Mouse (Mus musculus): ENCODE results near the gene Arid1a. TPM values are rescaled to one million over a fixed set of nuclear protein-coding genes. Genes with fewer than 3 reads are reported as not detected.

Arid1a gene
- total RNA-seq, 2 experiments from 2014 or later = 33.5 to 44.1 TPM

DNA sequence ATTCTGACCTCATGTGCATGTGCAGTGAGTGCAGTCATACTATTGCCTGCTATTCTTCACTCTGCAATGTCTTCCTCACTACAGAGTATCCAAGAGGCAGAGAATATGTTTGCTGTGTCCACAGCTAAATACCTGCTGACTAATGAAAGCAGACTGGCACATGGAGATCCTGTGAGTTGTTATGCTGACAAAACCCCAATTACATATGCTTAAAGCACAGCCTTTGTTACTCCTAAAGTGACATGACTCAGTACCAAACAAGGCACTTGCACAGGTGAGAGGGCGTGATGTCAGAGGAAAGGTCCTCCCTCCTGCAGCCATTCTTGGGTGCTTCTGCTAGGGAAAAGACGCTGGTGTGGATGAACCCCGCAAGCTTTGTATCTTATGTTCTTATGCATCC lies 21.3 kb downstream of the Arid1a start:
- no peak for DNase-seq

- no peak for DNase-seq
Observed at GRCm38 (mm10) chr4:133730122-133730521, 26.4 kb downstream of the Arid1a start.

DNA sequence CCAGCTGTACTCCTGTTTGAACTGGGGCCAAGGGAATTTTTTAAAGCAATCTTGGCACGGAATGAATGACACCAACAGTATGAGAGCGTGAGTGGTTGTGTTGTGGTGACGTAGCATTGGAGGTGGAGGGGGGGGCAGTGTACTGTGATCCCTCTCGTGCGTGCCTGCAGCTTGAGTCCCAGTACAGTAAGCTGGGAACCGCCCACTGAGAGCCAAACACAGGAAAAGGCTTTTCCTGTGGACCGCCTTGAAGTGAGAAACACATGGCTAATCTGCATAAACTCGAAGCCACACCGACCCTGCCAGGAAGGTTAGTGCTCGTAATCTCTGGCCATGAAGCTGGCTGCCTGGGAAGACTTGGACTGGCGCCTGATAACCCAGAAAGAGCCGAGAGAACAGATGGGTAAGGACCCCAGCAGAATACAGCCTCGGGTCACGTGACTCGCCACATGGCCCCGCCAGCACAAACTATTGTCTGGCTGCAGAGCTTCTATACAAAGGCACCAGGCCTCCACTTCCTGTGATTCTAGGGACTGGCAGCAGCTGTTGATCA lies 27.0 kb downstream of the Arid1a start:
- DNase-seq = peak; percentile 78

- no peak for DNase-seq
Observed at GRCm38 (mm10) chr4:133729007-133729406, 27.6 kb downstream of the Arid1a start.

GRCm38 (mm10) chr4:133728256-133728655 lies 28.3 kb downstream of the Arid1a start:
- no peak for DNase-seq

GRCm38 (mm10) chr4:133725706-133726105 lies 30.9 kb downstream of the Arid1a start:
- no peak for DNase-seq

GRCm38 (mm10) chr4:133719791-133720190 lies 36.8 kb downstream of the Arid1a start:
- no peak for DNase-seq

DNA sequence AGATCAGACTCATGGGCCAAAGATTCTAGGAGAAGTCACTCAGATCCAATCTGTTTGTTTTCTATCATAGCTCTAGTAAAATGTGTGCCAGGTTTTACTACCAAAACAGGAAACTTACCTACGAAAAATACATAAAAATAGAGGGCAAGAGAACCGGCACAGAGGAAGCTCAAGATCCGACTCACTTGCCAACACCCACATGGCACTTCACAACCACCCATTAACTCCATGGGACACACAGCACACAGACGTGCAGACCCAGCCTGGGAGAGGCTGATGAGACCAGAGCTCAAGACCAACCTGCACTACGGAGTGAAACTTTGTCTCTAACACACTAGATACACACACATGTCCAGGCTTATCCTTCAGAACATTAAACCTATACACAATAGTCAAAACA lies 43.8 kb downstream of the Arid1a start:
- no peak for DNase-seq

DNA sequence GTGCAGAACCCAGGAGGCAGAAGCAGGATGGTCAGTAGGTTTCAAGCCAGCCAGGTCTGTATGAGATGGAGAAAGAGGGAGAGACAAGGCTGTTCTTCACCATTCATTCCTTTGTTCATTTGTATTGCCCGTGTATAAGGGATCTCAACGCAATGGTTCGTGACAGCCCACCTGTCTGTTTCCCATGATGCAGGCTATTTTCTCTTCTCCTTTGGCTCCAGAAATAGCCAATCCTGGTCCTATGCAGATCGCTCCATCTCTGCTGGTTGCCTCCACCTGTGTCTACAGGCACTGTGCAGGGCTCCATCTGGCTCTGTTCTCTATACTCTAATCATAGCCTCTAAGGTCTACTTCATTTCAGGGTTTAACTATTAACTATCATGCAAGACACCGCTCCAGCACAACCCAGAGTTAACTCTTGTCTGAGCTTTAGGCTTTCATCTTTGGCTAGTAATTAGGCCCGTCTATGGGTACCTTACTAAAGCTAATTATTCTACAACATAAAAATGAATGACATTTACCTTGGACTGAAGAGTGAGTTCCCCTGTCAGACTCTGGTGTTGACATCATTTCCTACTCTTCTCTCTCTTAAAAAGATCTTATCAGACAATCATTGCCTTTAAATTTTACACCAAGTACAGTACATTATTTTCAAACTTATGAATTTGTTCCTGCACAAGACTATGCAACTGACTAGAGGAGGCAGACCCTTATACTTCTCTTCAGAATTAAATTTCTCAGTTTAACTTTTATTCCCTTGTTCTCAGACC lies 45.1 kb downstream of the Arid1a start:
- DNase-seq = no peak

DNA sequence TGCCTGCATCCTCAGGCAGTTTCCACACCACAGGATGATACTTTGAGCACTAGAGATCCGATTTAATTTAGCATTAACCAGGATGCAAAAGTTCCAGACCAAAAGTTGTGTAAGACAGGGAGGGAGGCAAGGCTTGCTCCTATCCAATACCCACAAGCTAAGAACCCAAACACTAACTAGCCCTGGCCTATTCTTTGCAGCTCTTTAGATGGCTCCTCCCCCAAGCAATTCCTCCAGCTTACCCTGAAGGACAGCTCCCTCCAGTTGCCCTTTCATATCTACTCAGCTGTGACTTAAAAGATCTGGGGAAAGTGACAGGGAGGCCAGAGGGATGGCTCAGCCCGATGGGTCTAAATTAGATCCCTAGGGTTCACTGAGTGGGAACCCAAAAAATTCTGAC lies 47.2 kb downstream of the Arid1a start:
- no peak for DNase-seq

DNA sequence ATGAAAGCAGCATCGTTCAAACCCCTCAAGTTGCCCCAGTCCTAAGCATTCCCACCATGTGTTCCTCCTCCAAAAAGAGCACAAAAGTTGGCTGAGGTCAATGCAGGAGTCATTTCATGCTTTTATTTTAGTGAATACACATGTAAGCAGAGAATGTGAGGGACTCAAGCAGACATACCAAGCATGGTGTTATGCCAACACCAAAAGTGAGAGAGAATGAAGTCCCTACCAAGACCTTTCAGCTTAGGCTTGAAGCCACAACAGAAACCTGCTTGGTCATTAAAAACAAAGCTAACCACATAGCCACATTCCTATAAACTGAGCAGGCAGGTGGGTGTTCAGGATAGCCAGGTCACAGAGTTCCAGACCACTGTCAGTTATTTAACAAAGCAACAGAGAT lies 49.1 kb downstream of the Arid1a start:
- no peak for DNase-seq

GRCm38 (mm10) chr4:133706956-133707355 lies 49.6 kb downstream of the Arid1a start:
- DNase-seq = peak; percentile 44

GRCm38 (mm10) chr4:133705062-133705461 lies 51.5 kb downstream of the Arid1a start:
- no peak for DNase-seq

GRCm38 (mm10) chr4:133700905-133701368 lies 55.6 kb downstream of the Arid1a start:
- peak; percentile 56 for DNase-seq

- DNase-seq = no peak
Observed at GRCm38 (mm10) chr4:133695363-133695762, 61.2 kb downstream of the Arid1a start.

GRCm38 (mm10) chr4:133690252-133690651 lies 66.3 kb downstream of the Arid1a start:
- DNase-seq = no peak

GRCm38 (mm10) chr4:133688417-133689067 lies 68.0 kb downstream of the Arid1a start:
- DNase-seq = no peak

DNA sequence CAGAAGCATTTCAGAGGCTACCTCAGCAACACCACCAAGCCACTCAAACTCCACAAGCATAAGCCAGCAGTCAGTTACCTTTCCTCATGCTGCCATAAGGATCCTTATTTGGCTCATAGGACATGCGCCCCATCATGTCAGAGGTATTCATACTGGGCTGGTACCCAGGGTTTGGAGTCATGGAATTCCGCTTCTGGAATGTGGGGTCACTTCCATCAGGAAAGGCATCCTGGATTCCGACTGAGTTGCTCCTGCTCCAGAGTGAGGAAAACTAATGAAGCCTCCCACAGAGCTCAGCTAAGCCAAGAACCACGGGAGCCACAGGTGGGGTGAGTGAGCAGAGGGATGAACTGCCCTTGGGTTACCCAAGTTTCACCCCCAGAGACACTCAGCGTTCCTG lies 69.4 kb downstream of the Arid1a start:
- DNase-seq = no peak

- no peak for DNase-seq
Observed at GRCm38 (mm10) chr4:133686512-133686911, 70.1 kb downstream of the Arid1a start.

- DNase-seq = no peak
Observed at GRCm38 (mm10) chr4:133680206-133680786, 76.3 kb downstream of the Arid1a start.

DNA sequence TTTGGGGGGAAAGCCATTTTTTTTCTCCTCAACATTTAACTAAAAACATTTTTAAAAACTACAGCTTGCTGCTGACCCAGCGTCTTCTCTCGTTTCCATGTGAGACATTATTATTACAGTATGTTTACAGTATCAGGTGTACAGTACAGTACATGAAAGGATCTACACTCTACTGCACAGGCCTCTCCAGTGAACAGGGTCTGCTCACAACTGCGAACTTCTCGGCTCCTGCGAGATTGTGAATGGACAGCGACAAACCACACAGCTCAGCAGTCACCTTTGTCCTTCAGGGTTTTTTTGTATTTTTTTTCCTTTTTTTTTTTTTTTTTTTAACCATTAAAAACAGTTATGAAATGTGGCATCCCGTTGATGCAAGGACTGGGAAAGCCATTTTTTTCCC lies 76.9 kb downstream of the Arid1a start:
- DNase-seq = no peak

GRCm38 (mm10) chr4:133677266-133677665 lies 79.3 kb downstream of the Arid1a start:
- DNase-seq = no peak

- no peak for DNase-seq
Observed at GRCm38 (mm10) chr4:133676189-133676588, 80.4 kb downstream of the Arid1a start.
